ENCODE assay signal across 16 mouse cellular contexts in genomic region chr13:81754878-81755277, GRCm38 (mm10). TPM values are rescaled to one million over a fixed set of nuclear protein-coding genes. Genes with fewer than 3 reads are reported as not detected.
DNase-seq lines count a peak whose midpoint lies in the region; ATAC-seq lines count a peak whose summit lies in the region.
"Had no signal": no experiment of that assay in that cellular context is flagged by ENCODE, and none has a peak within 500 bp of the region (broad histone marks: within the 10 kb centered on the region; RNA-seq: fewer than 3 reads in every experiment).

No protein-coding gene starts in this region.

- H3K4me1 ChIP-seq in heart, embryonic 12.5 days (replicated peaks): 0 out of 2 replicates have a peak, but pooled peaks cover 2% of the 10 kb centered on the region
- H3K4me1 ChIP-seq in forebrain, embryonic 15.5 days: no peaks in the 10 kb centered on the region
- H3K4me1 ChIP-seq: hindbrain, embryonic 13.5 days; liver, embryonic 12.5 days; midbrain, embryonic 13.5 days had no signal

- ATAC-seq in heart, embryonic 12.5 days (ENCODE audit: insufficient number of reproducible peaks, low FRiP score): 0 out of 2 replicates have a peak, but pooled peaks have one; percentile 48
- ATAC-seq in forebrain, embryonic 15.5 days (replicated peaks): no peak
- ATAC-seq: forebrain, embryonic 16.5 days; intestine, postnatal 0 days; liver, embryonic 12.5 days; midbrain, embryonic 13.5 days had no signal

- H3K27me3 ChIP-seq in heart, embryonic 12.5 days (replicated peaks): no peaks in the 10 kb centered on the region
- H3K27me3 ChIP-seq in forebrain, embryonic 15.5 days: no peaks in the 10 kb centered on the region
- H3K27me3 ChIP-seq: hindbrain, embryonic 13.5 days; liver, embryonic 12.5 days; midbrain, embryonic 13.5 days had no signal

- H3K4me2 ChIP-seq in heart, embryonic 12.5 days: no peak overlapping the region
- H3K4me2 ChIP-seq in forebrain, embryonic 15.5 days (replicated peaks): no peak overlapping the region
- H3K4me2 ChIP-seq: hindbrain, embryonic 13.5 days; liver, embryonic 12.5 days; midbrain, embryonic 13.5 days had no signal

- no peaks in the 10 kb centered on the region for H3K36me3 ChIP-seq in heart, embryonic 12.5 days
- H3K36me3 ChIP-seq in forebrain, embryonic 15.5 days: no peaks in the 10 kb centered on the region
- H3K36me3 ChIP-seq: hindbrain, embryonic 13.5 days; liver, embryonic 12.5 days; midbrain, embryonic 13.5 days had no signal

- H3K9ac ChIP-seq in heart, embryonic 12.5 days: no peak overlapping the region
- no peak overlapping the region for H3K9ac ChIP-seq in forebrain, embryonic 15.5 days (replicated peaks)
- H3K9ac ChIP-seq: hindbrain, embryonic 13.5 days; liver, embryonic 12.5 days; midbrain, embryonic 13.5 days had no signal

- H3K4me3 ChIP-seq in heart, embryonic 12.5 days: no peak overlapping the region
- no peak overlapping the region for H3K4me3 ChIP-seq in forebrain, embryonic 15.5 days
- H3K4me3 ChIP-seq: hindbrain, embryonic 13.5 days; layer of hippocampus, adult 2 months; liver, embryonic 12.5 days; midbrain, embryonic 13.5 days had no signal

- H3K9me3 ChIP-seq in heart, embryonic 12.5 days (replicated peaks): no peaks in the 10 kb centered on the region
- no peaks in the 10 kb centered on the region for H3K9me3 ChIP-seq in forebrain, embryonic 15.5 days
- H3K9me3 ChIP-seq: hindbrain, embryonic 13.5 days; liver, embryonic 12.5 days; midbrain, embryonic 13.5 days had no signal

- no peak overlapping the region for H3K27ac ChIP-seq in heart, embryonic 12.5 days (ENCODE audit: poor library complexity, severe bottlenecking)
- H3K27ac ChIP-seq in forebrain, embryonic 15.5 days (replicated peaks): no peak overlapping the region
- H3K27ac ChIP-seq: hindbrain, embryonic 13.5 days; layer of hippocampus, adult 2 months; liver, embryonic 12.5 days; midbrain, embryonic 13.5 days had no signal

- peak; percentile 4 to 19 for DNase-seq in heart, adult 9 months (ENCODE audit: low spot score in 2 of 2)
- no peak for DNase-seq in heart, adult 8-10 months (ENCODE audit: low spot score)
- DNase-seq in lung, postnatal 10 days: peak; percentile 7
- DNase-seq in lung, postnatal 4 days: no peak
- DNase-seq in heart, postnatal 4 days: peak; percentile 6
- DNase-seq: cerebellum, postnatal 25 days; right cerebral cortex, postnatal 25 days; thymus, postnatal 25 days had no signal

RNA-seq across cellular contexts. Expression of gene Cetn3, which starts 28.0 kb away (rescaled TPM):
- total RNA-seq in heart, adult 8-10 months (2022): 10 to 100 TPM; 42.4 to 60.0 (median 51.5) TPM
- 231 TPM in 2 replicates for polyA plus RNA-seq in heart, embryonic 12.5 days (2016; fragmentation: Nextera tagmentation; extraction: Ambion mirVana)
- 100 to 1,000 TPM; 119 to 127 TPM for total RNA-seq in heart, postnatal 4 days (2021)
- 266 and 271 TPM in 2 replicates for polyA plus RNA-seq in forebrain, embryonic 15.5 days (2015; fragmentation: Nextera tagmentation; extraction: Ambion mirVana)

RNA-seq across cellular contexts. Expression of gene Mblac2, which starts 43.7 kb away (rescaled TPM):
- 1 to 10 TPM; 4.8 to 7.6 (median 6.3) TPM for total RNA-seq in heart, adult 8-10 months (2022)
- 4.8 and 5.0 TPM in 2 replicates for polyA plus RNA-seq in heart, embryonic 12.5 days (2016; fragmentation: Nextera tagmentation; extraction: Ambion mirVana)
- 1 to 10 TPM; 2.4 to 3.0 TPM for total RNA-seq in heart, postnatal 4 days (2021)
- polyA plus RNA-seq in forebrain, embryonic 15.5 days (2015; fragmentation: Nextera tagmentation; extraction: Ambion mirVana): 25.7 and 28.1 TPM in 2 replicates

RNA-seq across cellular contexts. Expression of gene Polr3g, which starts 44.1 kb away (rescaled TPM):
- total RNA-seq in heart, adult 8-10 months (2022): 1 to 10 TPM; 4.3 to 5.9 (median 5.4) TPM
- 19.7 and 20.7 TPM in 2 replicates for polyA plus RNA-seq in heart, embryonic 12.5 days (2016; fragmentation: Nextera tagmentation; extraction: Ambion mirVana)
- 1 to 10 TPM; 3.4 to 4.4 TPM for total RNA-seq in heart, postnatal 4 days (2021)
- 3.8 and 4.0 TPM in 2 replicates for polyA plus RNA-seq in forebrain, embryonic 15.5 days (2015; fragmentation: Nextera tagmentation; extraction: Ambion mirVana)

Comparison
In these comparisons a context has a peak if more than half of its experiments do, and no peak if none do; other contexts are left out.
1. DNase-seq: peak in heart, adult 9 months (2 of 2), lung, postnatal 10 days (single experiment) and heart, postnatal 4 days (single experiment); none in heart, adult 8-10 months (single experiment) and lung, postnatal 4 days (0 of 2).